In genomic region chr6:32338416-32338943, GRCm38 (mm10) we compare ENCODE assay signal across 22 mouse cellular contexts.
DNase-seq lines count a peak whose midpoint lies in the region; ATAC-seq and TF ChIP-seq lines count a peak whose summit lies in the region.
"Had no signal": no experiment of that assay in that cellular context is flagged by ENCODE, and none has a peak within 500 bp of the region (broad histone marks: within the 10 kb centered on the region; RNA-seq: fewer than 3 reads in every experiment).

No protein-coding gene starts in this region.

- no peak overlapping the region for H3K4me3 ChIP-seq in kidney, adult 2 months (ENCODE audit: insufficient read depth, low read depth, low read length)
- no peak overlapping the region for H3K4me3 ChIP-seq in embryonic facial prominence, embryonic 10.5 days
- H3K4me3 ChIP-seq in heart, postnatal 0 days (ENCODE audit: low read depth, low read length): no peak overlapping the region
- no peak overlapping the region for H3K4me3 ChIP-seq in left cerebral cortex, adult 2 months
- H3K4me3 ChIP-seq: forebrain, embryonic 15.5 days; intestine, embryonic 15.5 days; layer of hippocampus, adult 2 months; stomach, embryonic 15.5 days had no signal

- no peaks in the 10 kb centered on the region for H3K36me3 ChIP-seq in kidney, adult 2 months (ENCODE audit: control insufficient read depth, insufficient read depth, low read length)
- no peaks in the 10 kb centered on the region for H3K36me3 ChIP-seq in embryonic facial prominence, embryonic 10.5 days (replicated peaks)
- H3K36me3 ChIP-seq in heart, postnatal 0 days (replicated peaks; ENCODE audit: control insufficient read depth, insufficient read depth, low read length): no peaks in the 10 kb centered on the region
- H3K36me3 ChIP-seq: forebrain, embryonic 15.5 days; intestine, embryonic 15.5 days; stomach, embryonic 15.5 days had no signal

- H3K4me1 ChIP-seq in kidney, adult 2 months (ENCODE audit: control insufficient read depth, insufficient read depth, low read length): no peaks in the 10 kb centered on the region
- H3K4me1 ChIP-seq in embryonic facial prominence, embryonic 10.5 days: peaks cover 39% of the 10 kb centered on the region
- H3K4me1 ChIP-seq in heart, postnatal 0 days (ENCODE audit: control insufficient read depth, insufficient read depth): peaks cover 52% of the 10 kb centered on the region
- H3K4me1 ChIP-seq: intestine, embryonic 15.5 days; stomach, embryonic 15.5 days had no signal

- H3K27me3 ChIP-seq in kidney, adult 2 months (replicated peaks; ENCODE audit: control insufficient read depth, insufficient read depth, low read length): no peaks in the 10 kb centered on the region
- H3K27me3 ChIP-seq in embryonic facial prominence, embryonic 10.5 days (replicated peaks; ENCODE audit: low read depth, poor library complexity, severe bottlenecking): no peaks in the 10 kb centered on the region
- H3K27me3 ChIP-seq in heart, postnatal 0 days (ENCODE audit: control insufficient read depth, insufficient read depth, low read length): no peaks in the 10 kb centered on the region
- H3K27me3 ChIP-seq: forebrain, embryonic 15.5 days; intestine, embryonic 15.5 days; Patski; stomach, embryonic 15.5 days had no signal

- WGBS in kidney, adult 2 months: 50% methylated on average over 8 of the region's 8 CpGs
- 17% methylated on average over 8 of the region's 8 CpGs for WGBS in embryonic facial prominence, embryonic 10.5 days
- 15% methylated on average over 8 of the region's 8 CpGs for WGBS in heart, postnatal 0 days

- ATAC-seq in heart, postnatal 0 days (ENCODE audit: insufficient read depth, low read depth): peak; percentile 47; the same call in 1 of the 2 replicates
- ATAC-seq: activated CD4-positive, CD25-positive, alpha-beta regulatory T cell, adult 4 months; CD4-positive, CD25-positive, alpha-beta regulatory T cell, adult 4 months; forebrain, embryonic 15.5 days; intestine, embryonic 15.5 days; Patski had no signal

- no peak overlapping the region for H3K9ac ChIP-seq in heart, postnatal 0 days (replicated peaks; ENCODE audit: low read depth, low read length)
- H3K9ac ChIP-seq: forebrain, embryonic 15.5 days; hindbrain, embryonic 14.5 days; intestine, embryonic 15.5 days; stomach, embryonic 15.5 days had no signal

- no peak overlapping the region for H3K4me2 ChIP-seq in heart, postnatal 0 days (ENCODE audit: low read depth, low read length)
- H3K4me2 ChIP-seq: forebrain, embryonic 15.5 days; hindbrain, embryonic 14.5 days; intestine, embryonic 15.5 days; stomach, embryonic 15.5 days had no signal

- TF ChIP-seq POLR2A in kidney, adult 2 months (IDR thresholded peaks at IDR 0.05; ENCODE audit: low read depth, low read length): no peak

- no peak for TF ChIP-seq CTCF in kidney, adult 2 months (conservative IDR thresholded peaks at IDR 0.05; ENCODE audit: insufficient read depth, insufficient read length, low read depth, low read length)
- TF ChIP-seq CTCF in heart, postnatal 0 days (IDR thresholded peaks at IDR 0.05; ENCODE audit: low read depth): no peak
- TF ChIP-seq CTCF in left cerebral cortex, adult 2 months (IDR thresholded peaks at IDR 0.05): no peak

- H3K27ac ChIP-seq in kidney, adult 2 months (ENCODE audit: insufficient read depth, low read depth, low read length): no peak overlapping the region
- no peak overlapping the region for H3K27ac ChIP-seq in embryonic facial prominence, embryonic 10.5 days (replicated peaks)
- peak overlapping the region; percentile 65 for H3K27ac ChIP-seq in heart, postnatal 0 days (ENCODE audit: low read depth)
- no peak overlapping the region for H3K27ac ChIP-seq in left cerebral cortex, adult 2 months
- H3K27ac ChIP-seq: forebrain, embryonic 15.5 days; hindbrain, embryonic 14.5 days; intestine, embryonic 15.5 days; kidney, postnatal 0 days; stomach, embryonic 15.5 days had no signal

- H3K9me3 ChIP-seq in embryonic facial prominence, embryonic 10.5 days: no peaks in the 10 kb centered on the region
- no peaks in the 10 kb centered on the region for H3K9me3 ChIP-seq in heart, postnatal 0 days (replicated peaks; ENCODE audit: control insufficient read depth, low read length)
- H3K9me3 ChIP-seq: forebrain, embryonic 15.5 days; intestine, embryonic 15.5 days; stomach, embryonic 15.5 days had no signal

- TF ChIP-seq EP300 in heart, postnatal 0 days (IDR thresholded peaks at IDR 0.05; ENCODE audit: low read depth): no peak

- peak; percentile 10 for DNase-seq in gastrocnemius, postnatal 25 days
- DNase-seq in gastrocnemius, postnatal 10 days: no peak
- peak; percentile 31 for DNase-seq in kidney, adult 2 months
- no peak for DNase-seq in kidney, adult 18-20 months
- peak; percentile 39 for DNase-seq in embryonic facial prominence, embryonic 10.5 days (ENCODE audit: low spot score)
- peak; percentile 23 for DNase-seq in heart, postnatal 0 days (ENCODE audit: low spot score)
- DNase-seq in left cerebral cortex, adult 2 months (ENCODE audit: extremely low spot score in 1 of 2, low spot score in 2 of 2): no peak
- no peak for DNase-seq in urinary bladder, postnatal 25 days (ENCODE audit: low spot score)
- DNase-seq: adrenal gland, postnatal 25 days; cerebellum, adult 2 months; cerebellum, postnatal 36 days; liver; thymus, adult 18-20 months had no signal

- intact Hi-C loops in left cerebral cortex, adult 2 months (cut with DNase I): no loop called here

Comparison
In these comparisons a context has a peak if more than half of its experiments do, and no peak if none do; other contexts are left out.
1. DNase-seq: peak in gastrocnemius, postnatal 25 days (single experiment), kidney, adult 2 months (single experiment), embryonic facial prominence, embryonic 10.5 days (single experiment) and heart, postnatal 0 days (single experiment); none in gastrocnemius, postnatal 10 days (single experiment), kidney, adult 18-20 months (single experiment), left cerebral cortex, adult 2 months (0 of 2) and urinary bladder, postnatal 25 days (single experiment).